Mouse (Mus musculus) erythroblast, embryonic 14.5 days (primary cell): Measurements from ENCODE around the gene Mrps7.

Experiments
- GATA1 ChIP-seq: IDR thresholded peaks from 2 replicates; pipeline ENCODE4 v1.6.1; 2012; ENCODE audit warnings: low read length, inconsistent platforms, mixed read lengths
- TAL1 ChIP-seq: IDR thresholded peaks from 3 replicates; pipeline ENCODE4 v1.6.1; 2012; ENCODE audit warnings: low read length, inconsistent platforms, mixed read lengths

- TF ChIP-seq TAL1, result no peak
- TF ChIP-seq GATA1, result no peak
Measured at GRCm38 (mm10) chr11:115600743-115601142, 3.0 kb upstream of the Mrps7 start.
